Mouse (Mus musculus): ENCODE measurements around the gene Fhit. TPM values are rescaled to one million over a fixed set of nuclear protein-coding genes. Genes with fewer than 3 reads are reported as not detected.

Gene Fhit
- total RNA-seq, 1 experiment from 2014 or later, result not detected

- no peak for ATAC-seq (replicated peaks; ENCODE audit: insufficient number of reproducible peaks, low FRiP score, low TSS enrichment, poor library complexity, severe bottlenecking)
Measured at GRCm38 (mm10) chr14:10738076-10738475, 423.8 kb downstream of the Fhit start.

- no peak for ATAC-seq (replicated peaks; ENCODE audit: insufficient number of reproducible peaks, low FRiP score, low TSS enrichment, poor library complexity, severe bottlenecking)
Measured at GRCm38 (mm10) chr14:10722525-10722924, 439.3 kb downstream of the Fhit start.

GRCm38 (mm10) chr14:10712916-10713315 lies 448.9 kb downstream of the Fhit start:
- no peak for ATAC-seq (replicated peaks; ENCODE audit: insufficient number of reproducible peaks, low FRiP score, low TSS enrichment, poor library complexity, severe bottlenecking)

GRCm38 (mm10) chr14:10712522-10712881 lies 449.3 kb downstream of the Fhit start:
- ATAC-seq (replicated peaks; ENCODE audit: insufficient number of reproducible peaks, low FRiP score, low TSS enrichment, poor library complexity, severe bottlenecking), result no peak

GRCm38 (mm10) chr14:10711841-10712521 lies 449.9 kb downstream of the Fhit start:
- no peak for ATAC-seq (replicated peaks; ENCODE audit: insufficient number of reproducible peaks, low FRiP score, low TSS enrichment, poor library complexity, severe bottlenecking)

GRCm38 (mm10) chr14:10710796-10711311 lies 451.0 kb downstream of the Fhit start:
- no peak for ATAC-seq (replicated peaks; ENCODE audit: insufficient number of reproducible peaks, low FRiP score, low TSS enrichment, poor library complexity, severe bottlenecking)

- ATAC-seq (replicated peaks; ENCODE audit: insufficient number of reproducible peaks, low FRiP score, low TSS enrichment, poor library complexity, severe bottlenecking), result no peak
Measured at GRCm38 (mm10) chr14:10701707-10702106, 460.1 kb downstream of the Fhit start.

GRCm38 (mm10) chr14:10680041-10680440 lies 481.8 kb downstream of the Fhit start:
- ATAC-seq (replicated peaks; ENCODE audit: insufficient number of reproducible peaks, low FRiP score, low TSS enrichment, poor library complexity, severe bottlenecking), result no peak

GRCm38 (mm10) chr14:10679638-10680037 lies 482.2 kb downstream of the Fhit start:
- ATAC-seq (replicated peaks; ENCODE audit: insufficient number of reproducible peaks, low FRiP score, low TSS enrichment, poor library complexity, severe bottlenecking), result no peak

GRCm38 (mm10) chr14:10677627-10678026 lies 484.2 kb downstream of the Fhit start:
- ATAC-seq (replicated peaks; ENCODE audit: insufficient number of reproducible peaks, low FRiP score, low TSS enrichment, poor library complexity, severe bottlenecking), result no peak

- ATAC-seq (replicated peaks; ENCODE audit: insufficient number of reproducible peaks, low FRiP score, low TSS enrichment, poor library complexity, severe bottlenecking), result no peak
Measured at GRCm38 (mm10) chr14:10660247-10660646, 501.6 kb downstream of the Fhit start.

- no peak for ATAC-seq (replicated peaks; ENCODE audit: insufficient number of reproducible peaks, low FRiP score, low TSS enrichment, poor library complexity, severe bottlenecking)
Measured at GRCm38 (mm10) chr14:10659326-10659725, 502.5 kb downstream of the Fhit start.

- no peak for ATAC-seq (replicated peaks; ENCODE audit: insufficient number of reproducible peaks, low FRiP score, low TSS enrichment, poor library complexity, severe bottlenecking)
Measured at GRCm38 (mm10) chr14:10658219-10658618, 503.6 kb downstream of the Fhit start.

GRCm38 (mm10) chr14:10657364-10657763 lies 504.5 kb downstream of the Fhit start:
- no peak for ATAC-seq (replicated peaks; ENCODE audit: insufficient number of reproducible peaks, low FRiP score, low TSS enrichment, poor library complexity, severe bottlenecking)

- no peak for ATAC-seq (replicated peaks; ENCODE audit: insufficient number of reproducible peaks, low FRiP score, low TSS enrichment, poor library complexity, severe bottlenecking)
Measured at GRCm38 (mm10) chr14:10655842-10656241, 506.0 kb downstream of the Fhit start.

GRCm38 (mm10) chr14:10647832-10648231 lies 514.0 kb downstream of the Fhit start:
- ATAC-seq (replicated peaks; ENCODE audit: insufficient number of reproducible peaks, low FRiP score, low TSS enrichment, poor library complexity, severe bottlenecking), result no peak

GRCm38 (mm10) chr14:10631783-10632182 lies 530.1 kb downstream of the Fhit start:
- no peak for ATAC-seq (replicated peaks; ENCODE audit: insufficient number of reproducible peaks, low FRiP score, low TSS enrichment, poor library complexity, severe bottlenecking)

- ATAC-seq (replicated peaks; ENCODE audit: insufficient number of reproducible peaks, low FRiP score, low TSS enrichment, poor library complexity, severe bottlenecking), result no peak
Measured at GRCm38 (mm10) chr14:10630831-10631360, 530.9 kb downstream of the Fhit start.

GRCm38 (mm10) chr14:10593467-10593866 lies 568.4 kb downstream of the Fhit start:
- no peak for ATAC-seq (replicated peaks; ENCODE audit: insufficient number of reproducible peaks, low FRiP score, low TSS enrichment, poor library complexity, severe bottlenecking)

- ATAC-seq (replicated peaks; ENCODE audit: insufficient number of reproducible peaks, low FRiP score, low TSS enrichment, poor library complexity, severe bottlenecking), result no peak
Measured at GRCm38 (mm10) chr14:10568937-10569552, 592.8 kb downstream of the Fhit start.

Data from monocyte, adult 5-6 weeks (primary cell).